Mouse (Mus musculus): Measurements from ENCODE around the gene U2af2.

The U2af2 gene

GRCm38 (mm10) chr7:5125078-5125477, 63.1 kb downstream of the U2af2 start:
- no peak for DNase-seq

GRCm38 (mm10) chr7:5125549-5126406, 63.8 kb downstream of the U2af2 start, which contains the start of gene Rasl2-9:
Rasl2-9 (minus strand) TSS chr7:5125950.
- peak; percentile 42 for DNase-seq

Data from cerebellum, adult 9-10 months (tissue).